Mouse (Mus musculus): ENCODE measurements around the gene Cldn3.
"Not testable (repeated sequence)": the region's sequence is repeated elsewhere in the genome, so short reads cannot be mapped to it uniquely, and the experiment has no call there.

Gene Cldn3

GRCm38 (mm10) chr5:134985633-134986297, at the start of gene Cldn3:
Gene Cldn3, plus strand, starts transcription at chr5:134986214.
- no peak for DNase-seq (ENCODE audit: low read depth, low spot score)

GRCm38 (mm10) chr5:134936626-134937185, 49.3 kb upstream of the Cldn3 start:
- no peak for DNase-seq (ENCODE audit: low read depth, low spot score)

- no peak for DNase-seq (ENCODE audit: low read depth, low spot score)
These were observed 46.9 kb upstream of the Cldn3 start for GRCm38 (mm10) chr5:134939069-134939468.

- DNase-seq (ENCODE audit: low read depth, low spot score), result not testable (repeated sequence)
These were observed 46.5 kb upstream of the Cldn3 start for GRCm38 (mm10) chr5:134939554-134939953.

GRCm38 (mm10) chr5:134941472-134942209, 44.4 kb upstream of the Cldn3 start:
- DNase-seq (ENCODE audit: low read depth, low spot score), result no peak

- DNase-seq (ENCODE audit: low read depth, low spot score), result no peak
These were observed 43.3 kb upstream of the Cldn3 start for GRCm38 (mm10) chr5:134942740-134943139.

GRCm38 (mm10) chr5:134944179-134944578, 41.8 kb upstream of the Cldn3 start:
- DNase-seq (ENCODE audit: low read depth, low spot score), result no peak

GRCm38 (mm10) chr5:134945266-134945959, 40.6 kb upstream of the Cldn3 start:
- no peak for DNase-seq (ENCODE audit: low read depth, low spot score)

- DNase-seq (ENCODE audit: low read depth, low spot score), result no peak
These were observed 39.8 kb upstream of the Cldn3 start for GRCm38 (mm10) chr5:134946063-134946856.

- DNase-seq (ENCODE audit: low read depth, low spot score), result no peak
These were observed 39.2 kb upstream of the Cldn3 start, which contains the start of gene Cldn4 for GRCm38 (mm10) chr5:134946857-134947255. Gene Cldn4, minus strand, starts transcription at chr5:134946934.

- DNase-seq (ENCODE audit: low read depth, low spot score), result no peak
These were observed 38.5 kb upstream of the Cldn3 start for GRCm38 (mm10) chr5:134947420-134948084.

GRCm38 (mm10) chr5:134948085-134948439, 38.0 kb upstream of the Cldn3 start:
- DNase-seq (ENCODE audit: low read depth, low spot score), result no peak

- no peak for DNase-seq (ENCODE audit: low read depth, low spot score)
These were observed 34.7 kb upstream of the Cldn3 start for GRCm38 (mm10) chr5:134951053-134951884.

GRCm38 (mm10) chr5:134955491-134955890, 30.5 kb upstream of the Cldn3 start:
- DNase-seq (ENCODE audit: low read depth, low spot score), result no peak

- DNase-seq (ENCODE audit: low read depth, low spot score), result no peak
These were observed 26.9 kb upstream of the Cldn3 start for GRCm38 (mm10) chr5:134959114-134959513.

GRCm38 (mm10) chr5:134960430-134960829, 25.6 kb upstream of the Cldn3 start:
- no peak for DNase-seq (ENCODE audit: low read depth, low spot score)

- no peak for DNase-seq (ENCODE audit: low read depth, low spot score)
These were observed 24.5 kb upstream of the Cldn3 start for GRCm38 (mm10) chr5:134961519-134961918.

GRCm38 (mm10) chr5:134963546-134963945, 22.5 kb upstream of the Cldn3 start:
- DNase-seq (ENCODE audit: low read depth, low spot score), result no peak

- DNase-seq (ENCODE audit: low read depth, low spot score), result not testable (repeated sequence)
These were observed 21.4 kb upstream of the Cldn3 start for GRCm38 (mm10) chr5:134964655-134965054.

GRCm38 (mm10) chr5:134965473-134965851, 20.6 kb upstream of the Cldn3 start:
- peak; percentile 67 for DNase-seq (ENCODE audit: low read depth, low spot score)
